Mouse (Mus musculus): Measurements from ENCODE around the gene Zfp46.

The Zfp46 gene

GRCm38 (mm10) chr4:136266716-136267343 is 17.7 kb upstream of the Zfp46 start:
- peak; percentile 28 to 40 for DNase-seq (ENCODE audit: low spot score in 2 of 2)

GRCm38 (mm10) chr4:136268912-136269311 is 15.6 kb upstream of the Zfp46 start:
- no peak for DNase-seq (ENCODE audit: low spot score in 2 of 2)

GRCm38 (mm10) chr4:136270648-136271047 is 13.8 kb upstream of the Zfp46 start:
- DNase-seq (ENCODE audit: low spot score in 2 of 2): no peak

GRCm38 (mm10) chr4:136281097-136281496 is 3.4 kb upstream of the Zfp46 start:
- DNase-seq (ENCODE audit: low spot score in 2 of 2): no peak

- no peak for DNase-seq (ENCODE audit: low spot score in 2 of 2)
These were observed 2.9 kb upstream of the Zfp46 start for GRCm38 (mm10) chr4:136281611-136282010.

GRCm38 (mm10) chr4:136282621-136283480 is 1.6 kb upstream of the Zfp46 start:
- no peak for DNase-seq (ENCODE audit: low spot score in 2 of 2)

GRCm38 (mm10) chr4:136283783-136284182 is 700 bp upstream of the Zfp46 start:
- no peak for DNase-seq (ENCODE audit: low spot score in 2 of 2)

GRCm38 (mm10) chr4:136284891-136285290 is 408 bp downstream of the Zfp46 start:
- no peak for DNase-seq (ENCODE audit: low spot score in 2 of 2)

- DNase-seq (ENCODE audit: low spot score in 2 of 2): peak; percentile 84 to 87
These were observed 896 bp downstream of the Zfp46 start for GRCm38 (mm10) chr4:136285348-136285810.

GRCm38 (mm10) chr4:136285811-136286371 is 1.4 kb downstream of the Zfp46 start:
- DNase-seq (ENCODE audit: low spot score in 2 of 2): peak; percentile 95

- DNase-seq (ENCODE audit: low spot score in 2 of 2): no peak
These were observed 5.7 kb downstream of the Zfp46 start for GRCm38 (mm10) chr4:136289918-136290780.

- no peak for DNase-seq (ENCODE audit: low spot score in 2 of 2)
These were observed 6.5 kb downstream of the Zfp46 start for GRCm38 (mm10) chr4:136290781-136291595.

GRCm38 (mm10) chr4:136291692-136292091 is 7.2 kb downstream of the Zfp46 start:
- DNase-seq (ENCODE audit: low spot score in 2 of 2): no peak

GRCm38 (mm10) chr4:136295941-136296340 is 11.5 kb downstream of the Zfp46 start:
- DNase-seq (ENCODE audit: low spot score in 2 of 2): no peak

- DNase-seq (ENCODE audit: low spot score in 2 of 2): no peak
These were observed 18.0 kb downstream of the Zfp46 start for GRCm38 (mm10) chr4:136302462-136302861.

GRCm38 (mm10) chr4:136304181-136304580 is 19.7 kb downstream of the Zfp46 start:
- no peak for DNase-seq (ENCODE audit: low spot score in 2 of 2)

GRCm38 (mm10) chr4:136308355-136308754 is 23.9 kb downstream of the Zfp46 start:
- DNase-seq (ENCODE audit: low spot score in 2 of 2): no peak

- peak; percentile 36 to 46 for DNase-seq (ENCODE audit: low spot score in 2 of 2)
These were observed 25.3 kb downstream of the Zfp46 start for GRCm38 (mm10) chr4:136309780-136310179.

- peak; percentile 99 to 100 for DNase-seq (ENCODE audit: low spot score in 2 of 2)
These were observed 26.0 kb downstream of the Zfp46 start, which contains the start of gene Hnrnpr for GRCm38 (mm10) chr4:136310229-136311041. Hnrnpr (plus strand) TSS chr4:136310942.

Measured in thymus, postnatal 10 days (tissue).